Mouse (Mus musculus) olfactory bulb, adult 2 months (tissue): Measurements from ENCODE around the gene Rab31.

Experiments
- CTCF ChIP-seq: fragments of 200-500 bp; IDR thresholded peaks from 2 replicates; pipeline ENCODE4 v1.5.1; 2012; ENCODE audit warnings: low read depth, mild to moderate bottlenecking, low read length, moderate library complexity; ENCODE audit not compliant: insufficient read depth
- POLR2A ChIP-seq: fragments of 200-500 bp; IDR thresholded peaks from 2 replicates; pipeline ENCODE4 v1.6.1; 2012; ENCODE audit warnings: mild to moderate bottlenecking, low read depth, low read length, moderate library complexity; ENCODE audit not compliant: insufficient read depth

- TF ChIP-seq CTCF (no peak), POLR2A (no peak)
Observed at GRCm38 (mm10) chr17:65676536-65676935, 96.0 kb downstream of the Rab31 start.
